Mouse (Mus musculus) myocyte (in vitro differentiated cells): ENCODE measurements around the gene Hsd3b1. TPM values are rescaled to one million over a fixed set of nuclear protein-coding genes. Genes with fewer than 3 reads are reported as not detected.

Experiments used
- H3K27me3 ChIP-seq: one replicate; pipeline ENCODE4 v1.6.1; 2011; ENCODE audit not compliant: control insufficient read depth, insufficient read depth, insufficient read length
- H3K36me3 ChIP-seq: one replicate; pipeline ENCODE4 v1.6.1; 2011; ENCODE audit not compliant: control insufficient read depth, insufficient read depth
- H3K4me2 ChIP-seq: one replicate; pipeline ENCODE4 v1.6.1; 2011; ENCODE audit warnings: low read depth, control low read depth
- H3K4me3 ChIP-seq: one replicate; pipeline ENCODE4 v1.5.1; 2011; ENCODE audit warnings: mild to moderate bottlenecking, control low read depth, moderate library complexity
- H3K79me2 ChIP-seq: one replicate; pipeline ENCODE4 v1.6.1; 2011; ENCODE audit not compliant: control insufficient read depth, insufficient read depth
- H3ac ChIP-seq: one replicate; pipeline ENCODE4 v1.6.1; 2011; ENCODE audit not compliant: control insufficient read depth, insufficient read length
- CEBPB ChIP-seq: IDR thresholded peaks from 2 replicates; pipeline ENCODE4 v1.6.1; 2011; ENCODE audit warnings: mild to moderate bottlenecking, moderate library complexity; ENCODE audit not compliant: poor library complexity, insufficient read depth, severe bottlenecking
- E2F4 ChIP-seq: IDR thresholded peaks from one replicate; pipeline ENCODE4 v1.6.1; 2011; ENCODE audit warnings: mild to moderate bottlenecking, control low read depth, moderate library complexity; ENCODE audit not compliant: insufficient read depth
- MAX ChIP-seq: IDR thresholded peaks from one replicate; pipeline ENCODE4 v1.6.1; 2011; ENCODE audit warnings: low read depth, mild to moderate bottlenecking, control low read depth
- MYOD1 ChIP-seq, 3 experiments: IDR thresholded peaks; one replicate each; pipeline ENCODE4 v1.6.1; 2011; ENCODE audit warnings: control low read depth in 2 of 3, low read depth in 2 of 3, mild to moderate bottlenecking in 2 of 3, moderate library complexity in 1 of 3; ENCODE audit not compliant: insufficient read length in 2 of 3, control insufficient read depth in 1 of 3
- MYOG ChIP-seq, 3 experiments: IDR thresholded peaks; one replicate each; pipeline ENCODE4 v1.6.1; 2011; ENCODE audit warnings: control low read depth in 2 of 3, low read depth in 2 of 3, mild to moderate bottlenecking in 2 of 3; ENCODE audit not compliant: insufficient read length in 2 of 3, control insufficient read depth in 1 of 3, insufficient read depth in 1 of 3
- POLR2A ChIP-seq: IDR thresholded peaks from one replicate; pipeline ENCODE4 v1.6.1; 2011; ENCODE audit warnings: low read depth, mild to moderate bottlenecking, control low read depth, moderate library complexity; ENCODE audit not compliant: insufficient read length
- POLR2AphosphoS2 ChIP-seq: IDR thresholded peaks from one replicate; pipeline ENCODE4 v1.6.1; 2011; ENCODE audit warnings: low read depth, control low read depth; ENCODE audit not compliant: insufficient read length
- REST ChIP-seq: IDR thresholded peaks from one replicate; pipeline ENCODE4 v1.6.1; 2011; ENCODE audit warnings: mild to moderate bottlenecking, control low read depth, moderate library complexity; ENCODE audit not compliant: insufficient read depth, insufficient read length
- SRF ChIP-seq: IDR thresholded peaks from one replicate; pipeline ENCODE4 v1.6.1; 2011; ENCODE audit warnings: low read depth; ENCODE audit not compliant: control insufficient read depth, insufficient read length
- TCF12 ChIP-seq: IDR thresholded peaks from one replicate; pipeline ENCODE4 v1.6.1; 2011; ENCODE audit warnings: mild to moderate bottlenecking, control low read depth; ENCODE audit not compliant: poor library complexity, insufficient read depth, severe bottlenecking
- TCF3 ChIP-seq: IDR thresholded peaks from one replicate; pipeline ENCODE4 v1.6.1; 2011; ENCODE audit warnings: low read depth, control low read depth; ENCODE audit not compliant: insufficient read length
- USF1 ChIP-seq: IDR thresholded peaks from one replicate; pipeline ENCODE4 v1.6.1; 2011; ENCODE audit warnings: low read depth, mild to moderate bottlenecking, control low read depth, moderate library complexity
- polyA plus RNA-seq: library from polyadenylated mRNA; unstranded; fragments of >200 nt; fragmentation: generic; extraction: Trizol; gene quantifications from one replicate; pipeline ENCODE4 v1.2.1, GENCODE M21; 2012; ENCODE audit warnings: missing spikeins

The Hsd3b1 gene
- polyA plus RNA-seq: not detected

DNA sequence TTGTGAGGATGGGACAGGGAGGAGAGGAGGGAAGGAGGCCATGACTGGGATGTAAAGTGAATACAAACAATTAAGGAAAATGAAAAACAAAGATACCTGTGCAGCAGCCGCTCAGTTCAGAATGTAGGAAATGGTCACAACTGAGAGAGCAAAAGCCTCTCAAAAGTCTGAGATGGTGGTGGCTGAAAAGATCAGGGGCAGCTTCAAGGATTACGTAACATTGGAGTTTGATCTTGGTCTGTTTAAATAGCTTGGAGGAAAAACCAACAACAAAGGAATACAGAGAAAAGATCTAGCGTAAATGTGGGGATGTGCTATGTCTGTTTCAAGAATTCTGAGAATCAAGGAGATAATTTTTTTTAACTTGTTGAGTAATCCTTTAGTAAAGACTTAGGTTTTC, at the start of gene Hsd3b1:
Gene Hsd3b1, minus strand, starts transcription at position 219 of the 400 bp plus-strand sequence.
- no peak for TF ChIP-seq MYOD1 (IDR thresholded peaks at IDR 0.05; ENCODE audit: control insufficient read depth in 1 of 3, insufficient read length in 2 of 3, low read depth in 2 of 3)
- no peak for TF ChIP-seq TCF3
- no peak for TF ChIP-seq TCF12
- no peak for TF ChIP-seq USF1
- TF ChIP-seq SRF: no peak
- no peak for TF ChIP-seq MYOG (IDR thresholded peaks at IDR 0.05; ENCODE audit: control insufficient read depth in 1 of 3, insufficient read depth in 1 of 3, insufficient read length in 2 of 3, low read depth in 2 of 3)
- TF ChIP-seq POLR2AphosphoS2: no peak
- no peak for TF ChIP-seq POLR2A
- no peak for TF ChIP-seq MAX
- no peak for TF ChIP-seq REST
- no peak for TF ChIP-seq CEBPB
- TF ChIP-seq E2F4: no peak
- no peaks in the 10 kb centered on the region for H3K36me3 ChIP-seq
- H3K79me2 ChIP-seq: no peaks in the 10 kb centered on the region
- H3K4me2 ChIP-seq: no peak within 1 kb of the TSS
- H3ac ChIP-seq: no peak within 1 kb of the TSS
- H3K4me3 ChIP-seq: no peak within 1 kb of the TSS
- no peaks in the 10 kb centered on the region for H3K27me3 ChIP-seq

GRCm38 (mm10) chr3:98897606-98898005, 38.0 kb upstream of the Hsd3b1 start:
- TF ChIP-seq POLR2A: no peak
- TF ChIP-seq TCF12: no peak
- no peak for TF ChIP-seq REST
- TF ChIP-seq E2F4: no peak
- no peak for TF ChIP-seq SRF
- no peak for TF ChIP-seq MYOD1 (IDR thresholded peaks at IDR 0.05; ENCODE audit: control insufficient read depth in 1 of 3, insufficient read length in 2 of 3, low read depth in 2 of 3)
- TF ChIP-seq CEBPB: no peak
- TF ChIP-seq TCF3: no peak
- no peak for TF ChIP-seq POLR2AphosphoS2
- no peak for TF ChIP-seq USF1
- TF ChIP-seq MAX: no peak
- no peak for TF ChIP-seq MYOG (IDR thresholded peaks at IDR 0.05; ENCODE audit: control insufficient read depth in 1 of 3, insufficient read depth in 1 of 3, insufficient read length in 2 of 3, low read depth in 2 of 3)
- no peak overlapping the region for H3K4me3 ChIP-seq
- no peaks in the 10 kb centered on the region for H3K27me3 ChIP-seq
- H3K4me2 ChIP-seq: no peak overlapping the region
- H3ac ChIP-seq: no peak overlapping the region
- no peaks in the 10 kb centered on the region for H3K79me2 ChIP-seq
- H3K36me3 ChIP-seq: no peaks in the 10 kb centered on the region

DNA sequence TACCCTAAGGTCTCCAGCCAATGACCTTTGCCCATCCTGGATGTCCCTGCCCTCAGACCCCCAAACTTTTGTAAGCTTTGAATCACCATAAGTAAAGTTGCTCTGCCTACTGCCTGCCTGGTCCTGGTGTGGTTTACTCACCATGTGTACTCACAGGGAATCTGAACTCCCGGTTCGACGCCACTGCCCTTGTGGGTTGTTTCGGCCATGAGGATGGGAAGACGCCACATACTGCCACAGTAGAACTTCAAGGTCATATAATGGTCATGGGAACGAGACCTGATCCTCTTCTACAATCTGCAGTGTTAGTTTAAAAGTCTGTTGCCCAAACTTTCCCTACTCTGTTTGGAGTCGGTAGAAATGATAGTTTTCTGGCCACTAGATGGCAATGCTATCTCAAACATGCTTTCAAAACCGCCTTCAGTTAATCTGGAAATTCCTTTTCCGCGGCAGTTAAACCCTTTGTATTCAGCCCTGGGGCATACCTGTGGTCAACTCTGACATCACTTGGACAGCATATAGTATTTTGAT, 35.5 kb upstream of the Hsd3b1 start:
- no peak overlapping the region for H3ac ChIP-seq
- H3K4me3 ChIP-seq: no peak overlapping the region
- no peaks in the 10 kb centered on the region for H3K27me3 ChIP-seq
- no peaks in the 10 kb centered on the region for H3K36me3 ChIP-seq
- H3K4me2 ChIP-seq: peak overlapping the region; percentile 61
- no peaks in the 10 kb centered on the region for H3K79me2 ChIP-seq
- TF ChIP-seq MAX (no peak), MYOD1 (IDR thresholded peaks at IDR 0.05; ENCODE audit: control insufficient read depth in 1 of 3, insufficient read length in 2 of 3, low read depth in 2 of 3) (no peak)

DNA sequence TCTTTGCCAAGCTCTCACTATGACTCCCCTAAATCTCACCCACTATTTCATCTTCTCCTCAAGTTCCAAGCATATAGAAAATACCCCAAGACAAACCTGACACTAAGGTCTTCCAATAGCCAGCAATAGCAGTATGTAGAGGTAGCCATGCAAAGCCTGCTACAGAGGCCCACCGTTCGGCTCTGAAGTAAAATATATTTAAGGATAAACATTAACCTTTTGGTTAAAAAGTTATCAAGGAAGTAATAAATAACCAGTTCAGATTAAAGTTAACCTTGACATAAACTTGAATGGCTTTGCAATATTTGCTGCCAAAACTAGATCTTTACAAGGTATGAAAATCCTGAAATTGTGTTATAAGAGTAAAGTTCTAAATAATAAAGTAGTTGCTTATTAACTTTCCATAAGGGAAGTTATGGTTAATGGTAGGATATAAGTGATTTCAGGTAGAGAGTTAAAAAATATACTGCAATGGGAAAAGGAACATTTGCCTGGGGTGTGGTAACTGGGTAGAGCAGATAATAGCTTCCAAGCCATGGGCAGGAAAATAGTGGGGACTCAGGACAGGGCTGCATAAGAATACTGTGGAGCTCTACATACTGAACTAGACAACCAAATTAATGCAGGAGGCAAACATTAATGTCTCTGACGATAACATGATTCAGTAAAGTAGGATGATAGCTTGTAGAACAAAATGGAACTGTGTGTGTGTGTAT, 33.6 kb upstream of the Hsd3b1 start, which contains the start of gene Hao2:
Gene Hao2, minus strand, starts transcription at position 183 of the 716 bp plus-strand sequence.
- H3K27me3 ChIP-seq: no peaks in the 10 kb centered on the region
- H3ac ChIP-seq: no peak within 1 kb of the TSS
- no peak within 1 kb of the TSS for H3K4me3 ChIP-seq
- H3K79me2 ChIP-seq: no peaks in the 10 kb centered on the region
- H3K4me2 ChIP-seq: no peak within 1 kb of the TSS
- no peaks in the 10 kb centered on the region for H3K36me3 ChIP-seq
- TF ChIP-seq MYOG (IDR thresholded peaks at IDR 0.05; ENCODE audit: control insufficient read depth in 1 of 3, insufficient read depth in 1 of 3, insufficient read length in 2 of 3, low read depth in 2 of 3) (no peak), CEBPB (no peak), E2F4 (no peak), TCF3 (no peak), TCF12 (no peak), REST (no peak), MYOD1 (IDR thresholded peaks at IDR 0.05; ENCODE audit: control insufficient read depth in 1 of 3, insufficient read length in 2 of 3, low read depth in 2 of 3) (no peak), POLR2A (no peak), MAX (no peak), USF1 (no peak), POLR2AphosphoS2 (no peak), SRF (no peak)

DNA sequence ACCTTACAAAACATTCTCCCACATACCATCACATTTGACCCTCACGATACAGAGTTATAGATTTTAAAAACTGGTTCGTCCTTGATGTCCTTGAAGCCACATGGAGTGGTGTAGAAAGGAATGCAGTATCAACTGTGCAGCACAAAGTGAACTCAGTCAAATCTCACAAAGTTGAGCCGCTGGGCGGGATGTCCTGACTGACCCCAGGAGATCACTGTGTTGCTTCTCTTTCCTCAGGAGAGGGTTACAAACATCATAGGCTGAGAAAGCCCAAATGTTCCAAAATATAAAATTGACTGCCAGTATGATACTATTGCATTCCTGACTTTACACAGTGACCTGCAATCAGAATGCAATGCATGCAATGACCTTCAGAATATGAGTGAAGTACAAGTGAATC, 30.8 kb upstream of the Hsd3b1 start:
- Histone ChIP-seq H3K4me3 (no peak overlapping the region), H3ac (no peak overlapping the region), H3K4me2 (no peak overlapping the region), H3K79me2 (no peaks in the 10 kb centered on the region), H3K36me3 (no peaks in the 10 kb centered on the region), H3K27me3 (no peaks in the 10 kb centered on the region)
- TF ChIP-seq MAX (no peak), TCF12 (no peak), USF1 (no peak)
